Mouse (Mus musculus) heart, postnatal 0 days (tissue): Measurements from ENCODE around the gene Tnfrsf25.

Experiments
- CTCF ChIP-seq: IDR thresholded peaks from 2 replicates; pipeline ENCODE4 v1.5.1; 2016; ENCODE audit warnings: antibody characterized with exemption, control low read depth, low read depth
- EP300 ChIP-seq: IDR thresholded peaks from 2 replicates; pipeline ENCODE4 v1.6.1; 2016; ENCODE audit warnings: antibody characterized with exemption, low read depth

- TF ChIP-seq EP300 = no peak
- TF ChIP-seq CTCF = no peak
Observed at GRCm38 (mm10) chr4:152086505-152087210, 29.1 kb upstream of the Tnfrsf25 start.
